Mouse (Mus musculus): ENCODE results near the gene Bpifc.

GRCm38 (mm10) chr10:86006455-86006854 is 5.2 kb downstream of the Bpifc start:
- TF ChIP-seq CTCF (IDR thresholded peaks at IDR 0.05) (no peak), EP300 (IDR thresholded peaks at IDR 0.05) (no peak)

All from lung, postnatal 0 days (tissue).